Mouse (Mus musculus) cerebellum, postnatal 10 days (tissue): ENCODE results near the gene Clasp2.
A peak's percentile ranks its signal among the peaks of the same experiment; 100 is the strongest.
"Not testable (repeated sequence)": the region's sequence is repeated elsewhere in the genome, so short reads cannot be mapped to it uniquely, and the experiment has no call there.

ENCODE experiments used
- DNase-seq, 2 experiments: peaks; one replicate each; pipeline ENCODE4 v3.0.0; 2021; ENCODE audit warnings: mixed read lengths in 2 of 2

Gene Clasp2

DNA sequence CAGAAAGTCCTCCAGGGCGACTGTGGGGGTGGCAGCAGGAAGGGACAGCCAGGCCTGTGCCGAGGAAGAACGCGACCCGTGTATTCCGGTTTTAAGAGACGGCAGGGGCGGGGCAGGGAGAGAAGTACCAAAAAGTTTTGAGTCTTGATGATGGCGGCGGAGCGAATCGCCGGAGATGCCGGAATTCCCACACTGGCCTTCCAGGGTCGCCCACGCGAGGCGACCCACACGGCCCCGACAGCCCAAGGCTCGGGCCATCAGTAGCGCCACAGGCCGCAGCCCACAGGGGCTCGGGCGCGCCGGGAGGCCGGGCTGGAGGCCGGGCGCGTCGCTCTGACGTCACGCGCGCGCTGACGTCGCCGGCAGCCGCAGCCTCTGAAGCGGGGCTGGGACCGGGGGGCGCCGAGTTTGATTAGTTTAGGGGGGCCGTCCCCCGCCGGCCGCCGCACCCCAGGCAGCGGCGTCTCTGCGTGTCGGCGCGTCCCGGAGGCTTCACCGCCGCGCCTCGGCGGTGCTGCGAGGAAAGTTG is at the start of gene Clasp2:
Gene Clasp2 (plus strand): TSS at position 366 of the 529 bp plus-strand sequence.
- peak; percentile 79 to 84 for DNase-seq

DNA sequence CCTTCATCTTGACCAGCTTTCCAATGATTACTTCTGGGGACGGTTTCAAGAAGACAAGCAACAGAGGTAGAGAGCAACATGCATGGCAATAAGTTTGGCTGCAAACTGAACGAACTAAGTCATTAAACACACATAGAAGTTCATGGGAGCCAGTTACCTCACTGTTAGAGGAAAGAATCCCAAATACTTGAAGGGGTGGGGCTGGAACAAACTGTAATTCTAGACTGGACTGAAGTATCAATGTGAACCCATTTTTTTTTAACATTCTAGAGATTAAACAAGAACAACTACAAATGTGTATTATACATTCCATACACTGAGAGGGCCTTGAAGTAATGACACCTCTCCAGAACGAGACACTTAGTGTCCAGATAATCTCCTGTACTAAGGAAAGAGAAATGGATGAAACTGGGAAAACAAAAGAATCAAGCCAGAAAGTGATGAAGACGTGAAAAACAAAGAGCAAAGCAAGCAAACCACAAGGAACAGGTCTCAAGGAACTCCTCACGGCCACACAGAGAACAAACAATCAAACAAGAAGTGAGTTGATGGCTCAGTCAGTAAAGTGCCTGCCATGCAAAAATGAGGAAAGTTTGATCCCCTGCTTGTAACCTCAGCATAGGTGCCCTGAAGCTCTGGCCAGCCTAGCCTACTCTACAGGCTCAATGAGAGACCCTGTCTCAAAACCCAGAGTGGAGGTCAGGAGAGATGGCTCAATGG is 39.7 kb upstream of the Clasp2 start:
- no peak for DNase-seq

DNA sequence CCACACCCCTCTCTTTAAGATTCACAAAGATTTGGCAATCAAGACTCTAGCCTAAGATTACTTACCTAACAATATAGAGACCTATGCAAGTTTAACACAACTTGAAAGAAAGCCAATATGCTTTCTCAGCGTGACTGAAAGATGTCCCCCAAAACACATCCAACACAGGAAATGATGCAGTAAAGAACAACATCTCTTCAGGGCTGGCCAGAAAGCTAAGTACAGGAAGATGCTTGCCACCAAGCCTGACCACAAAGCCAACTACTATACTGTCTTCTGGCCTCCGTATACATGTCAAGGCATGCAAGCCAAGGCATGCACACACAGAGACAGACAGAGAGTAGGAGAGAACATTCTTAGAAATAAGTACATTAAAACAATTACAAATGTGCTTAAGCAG is 35.2 kb upstream of the Clasp2 start:
- DNase-seq, result no peak

DNA sequence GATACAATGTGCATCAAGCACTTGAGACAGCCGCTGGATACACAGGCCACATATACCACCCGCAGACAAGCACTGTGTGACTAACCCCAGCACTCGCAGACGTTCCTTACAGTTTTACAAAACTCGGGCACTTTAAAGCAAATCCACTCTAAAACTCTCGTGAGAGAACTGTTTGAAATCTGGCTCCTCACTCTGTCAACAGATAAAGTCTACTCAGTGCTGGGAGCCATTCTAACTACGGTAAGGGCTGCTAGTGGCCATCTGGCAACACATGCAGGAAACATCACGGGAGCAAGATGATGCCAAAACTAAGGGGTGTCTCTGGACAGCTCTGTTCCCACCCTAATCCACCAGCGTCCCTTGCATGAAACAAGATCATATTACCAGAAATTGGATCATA is 34.4 kb upstream of the Clasp2 start:
- DNase-seq, result peak; percentile 34 to 49

DNA sequence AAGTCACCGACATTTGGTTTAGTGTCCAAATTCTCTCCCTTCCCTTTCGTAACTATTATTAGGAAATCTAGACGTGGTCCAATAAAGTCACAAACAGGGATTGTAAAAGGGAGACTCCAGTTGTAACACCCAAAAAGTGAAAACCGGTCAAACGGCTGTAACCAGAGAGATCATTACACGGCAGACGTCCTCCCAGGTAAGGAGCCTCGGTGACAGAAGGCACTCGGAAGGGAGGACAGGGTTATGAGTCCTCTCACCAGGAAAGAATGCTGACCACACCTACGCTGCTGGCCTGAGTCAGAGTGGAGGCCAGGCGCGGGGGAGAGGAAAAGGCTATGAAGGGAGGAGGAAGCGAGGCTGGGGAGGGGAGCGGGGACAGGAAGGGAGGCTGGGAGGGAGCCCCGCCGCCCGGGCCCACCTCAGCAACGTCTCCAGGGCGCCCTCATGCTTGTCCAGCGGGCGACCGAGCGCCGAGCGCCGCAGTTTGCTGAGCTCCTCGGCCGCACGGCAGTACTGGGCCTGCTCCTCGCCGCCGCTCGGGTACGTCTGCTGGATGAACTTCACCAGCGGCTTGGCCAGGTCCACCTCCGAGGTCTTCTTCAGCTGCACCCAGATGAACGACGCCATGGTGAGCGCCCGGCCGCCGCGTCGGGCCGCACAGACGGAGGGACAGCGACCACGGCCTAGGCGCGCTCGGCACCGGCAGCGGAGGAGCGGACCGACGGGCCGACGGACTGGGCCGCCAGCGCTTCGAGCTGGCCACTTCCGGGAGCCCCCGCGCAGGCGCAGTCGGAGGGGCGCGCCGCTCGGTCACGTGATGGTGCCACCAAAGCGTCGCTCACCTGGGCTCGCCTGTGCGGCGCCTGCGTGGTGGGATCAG is 33.6 kb upstream of the Clasp2 start, which contains the start of gene Pdcd6ip:
Gene Pdcd6ip (minus strand): TSS at position 779 of the 880 bp plus-strand sequence.
- peak; percentile 98 for DNase-seq

DNA sequence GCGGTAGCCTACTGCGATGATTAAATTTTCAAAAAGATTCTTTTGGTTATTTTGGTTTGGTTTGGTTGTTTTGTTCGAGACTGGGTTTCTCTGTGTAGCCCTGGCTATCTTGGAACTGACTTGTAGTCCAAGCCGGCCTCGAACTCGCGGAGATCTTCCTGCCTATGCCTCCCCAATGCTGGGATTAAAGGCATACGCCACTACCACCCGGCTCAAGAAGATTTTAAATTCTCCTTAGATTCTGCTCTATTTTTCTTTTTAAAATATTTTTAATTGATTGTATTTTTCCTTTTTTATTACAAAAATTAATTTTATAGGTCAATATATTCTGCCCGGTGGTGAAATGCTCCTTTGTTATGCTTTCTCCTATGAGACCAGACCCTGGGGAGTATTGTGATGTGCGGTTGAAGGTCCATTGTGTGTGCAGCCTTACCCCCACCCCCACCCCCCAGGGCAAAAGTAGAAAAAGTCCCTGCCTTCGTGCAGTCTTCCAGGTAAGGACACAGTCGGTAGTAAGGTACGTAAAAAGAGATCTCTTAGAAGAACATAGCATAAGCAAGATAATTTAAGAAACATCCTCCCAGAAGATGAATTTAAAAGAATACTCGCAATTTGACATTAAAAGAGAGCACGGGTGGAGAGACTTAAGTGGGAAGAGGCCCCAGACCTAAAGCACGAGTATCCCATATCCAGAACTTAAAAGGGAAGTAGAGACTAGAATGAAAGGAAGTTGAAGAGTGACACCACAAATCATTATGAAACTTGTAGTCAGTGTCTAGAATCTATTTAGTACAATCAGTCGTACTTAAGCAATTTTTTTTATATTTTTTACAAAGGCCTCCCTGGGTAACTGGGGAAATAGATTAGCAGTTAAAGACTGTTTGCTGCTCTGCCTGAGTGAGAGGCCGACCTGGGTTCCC is 32.7 kb upstream of the Clasp2 start:
- DNase-seq, result no peak

DNA sequence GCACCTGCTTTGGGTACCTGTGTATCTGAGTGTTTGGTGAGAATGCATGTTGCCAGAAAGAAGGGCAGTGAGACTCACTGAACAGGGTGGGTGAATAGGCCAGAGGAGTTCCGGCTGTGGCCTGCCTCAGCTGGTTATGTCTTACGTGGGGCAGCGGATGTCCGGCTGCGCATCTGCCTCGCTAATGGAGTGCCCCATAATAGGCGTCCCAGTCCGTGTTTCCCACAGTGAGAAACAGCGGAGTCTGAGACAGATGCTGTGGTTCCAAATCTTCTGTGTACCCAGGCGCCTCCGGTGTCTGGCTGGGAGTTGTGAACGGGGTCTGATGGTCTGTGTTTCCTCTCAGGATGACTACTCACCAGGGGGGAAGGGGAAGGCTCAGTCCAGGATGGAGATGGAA is 30.4 kb upstream of the Clasp2 start:
- DNase-seq, result no peak

DNA sequence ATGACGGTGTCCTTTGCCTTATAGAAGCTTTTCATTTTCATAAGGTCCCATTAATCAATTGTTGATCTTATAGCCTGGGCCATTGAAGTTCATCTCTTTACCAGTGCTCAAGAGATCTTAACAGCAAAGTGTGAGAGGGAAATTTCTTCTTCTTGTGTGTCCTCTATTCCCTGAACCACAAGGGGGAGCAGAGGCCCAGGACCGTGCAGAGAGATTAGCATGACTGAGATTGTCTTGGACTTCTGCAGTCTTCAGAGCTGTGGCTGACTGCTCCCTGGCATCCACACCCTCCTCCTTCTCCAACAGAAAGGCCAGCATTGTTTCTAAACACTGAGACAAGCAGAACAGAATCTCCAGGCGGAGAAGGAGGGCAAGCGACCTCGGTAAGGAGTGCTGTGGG is 22.2 kb upstream of the Clasp2 start:
- peak; percentile 56 to 61 for DNase-seq

DNA sequence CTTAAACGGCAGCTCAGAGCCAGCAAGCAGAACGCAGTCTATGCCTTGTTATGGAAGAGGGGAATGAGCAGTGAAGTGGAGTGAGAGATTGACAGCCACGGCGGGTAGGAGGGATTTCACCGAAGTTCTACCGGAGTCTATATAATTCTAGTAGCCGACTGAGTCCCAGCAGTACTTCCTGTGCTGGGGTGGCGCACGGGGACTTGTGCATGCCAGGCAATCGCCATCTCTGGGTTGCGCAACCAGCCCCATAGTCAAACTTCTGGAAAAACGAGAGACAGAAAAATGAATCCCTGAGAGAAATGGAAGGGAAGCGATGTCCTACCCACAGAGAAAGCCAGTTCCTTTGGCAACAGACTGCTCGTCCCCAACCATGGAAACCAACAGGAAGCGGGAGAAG is 16.6 kb upstream of the Clasp2 start:
- no peak for DNase-seq

DNA sequence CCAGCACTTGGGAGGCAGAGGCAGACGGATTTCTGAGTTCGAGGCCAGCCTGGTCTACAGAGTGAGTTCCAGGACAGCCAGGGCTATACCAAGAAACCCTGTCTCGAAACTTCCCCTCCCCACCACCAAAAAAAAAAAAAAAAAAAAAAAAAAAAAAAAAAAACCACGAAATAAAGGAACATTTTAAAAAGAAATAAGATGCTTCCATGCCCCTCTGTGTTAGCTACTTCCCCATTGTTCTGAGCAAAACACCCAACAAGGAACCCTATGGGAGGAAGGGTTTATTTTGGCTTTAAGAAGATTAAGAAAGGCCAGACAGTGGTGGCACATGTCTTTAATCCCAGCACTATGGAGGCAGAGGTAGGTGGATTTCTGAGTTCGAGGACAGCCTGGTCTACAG is 15.7 kb upstream of the Clasp2 start:
- DNase-seq, result not testable (repeated sequence)

DNA sequence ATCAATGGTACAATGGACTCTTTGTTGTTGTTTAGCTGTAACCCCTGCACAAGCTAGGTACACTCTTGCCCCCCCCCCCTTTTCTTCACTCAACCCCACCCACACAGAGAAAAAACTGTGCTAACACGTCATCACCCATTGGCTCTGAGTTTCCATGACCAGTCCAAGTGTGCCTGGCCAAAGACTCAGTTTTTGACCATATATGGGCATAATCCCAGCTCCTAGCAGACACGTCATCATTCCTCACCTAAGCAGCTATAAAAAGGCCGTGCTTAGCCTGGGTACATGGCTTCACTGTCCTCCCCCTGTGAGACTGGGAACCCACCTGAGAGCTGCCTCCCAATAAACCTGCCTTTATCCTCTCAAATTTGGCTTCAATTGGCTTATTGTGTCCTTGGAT is 15.1 kb upstream of the Clasp2 start:
- DNase-seq, result no peak

DNA sequence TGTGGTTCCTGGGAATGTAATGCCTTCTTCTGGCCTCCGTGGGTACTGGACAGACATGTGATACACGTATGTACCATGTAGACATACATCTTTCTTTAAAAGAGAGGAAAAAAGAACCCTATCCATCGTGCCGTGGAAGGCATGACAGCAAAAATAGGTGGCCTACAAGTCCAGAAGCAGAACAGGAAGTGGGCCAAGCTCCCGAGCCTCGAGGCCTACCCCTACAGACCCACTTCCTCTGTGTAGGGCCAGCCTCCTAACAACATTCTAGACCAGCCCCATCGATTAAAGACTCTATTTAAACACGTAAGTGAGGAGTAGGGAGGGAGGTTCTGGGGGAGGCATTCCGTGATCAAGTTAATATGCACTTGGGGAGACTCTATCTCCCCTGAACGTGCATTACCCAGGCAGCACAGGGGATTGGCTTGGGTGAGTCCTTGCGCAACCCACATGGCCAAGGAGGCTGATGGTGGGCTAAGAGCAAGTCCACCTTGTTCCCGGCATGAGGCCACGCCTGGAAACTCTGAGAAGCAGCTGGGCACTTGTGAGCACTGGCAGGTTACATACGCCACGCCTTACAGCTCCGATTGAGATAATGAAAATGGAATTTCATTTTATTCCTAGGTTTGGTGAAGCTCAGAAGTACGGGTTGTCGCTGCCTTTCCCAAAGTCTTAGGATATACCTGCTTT is 14.1 kb upstream of the Clasp2 start:
- DNase-seq, result no peak

DNA sequence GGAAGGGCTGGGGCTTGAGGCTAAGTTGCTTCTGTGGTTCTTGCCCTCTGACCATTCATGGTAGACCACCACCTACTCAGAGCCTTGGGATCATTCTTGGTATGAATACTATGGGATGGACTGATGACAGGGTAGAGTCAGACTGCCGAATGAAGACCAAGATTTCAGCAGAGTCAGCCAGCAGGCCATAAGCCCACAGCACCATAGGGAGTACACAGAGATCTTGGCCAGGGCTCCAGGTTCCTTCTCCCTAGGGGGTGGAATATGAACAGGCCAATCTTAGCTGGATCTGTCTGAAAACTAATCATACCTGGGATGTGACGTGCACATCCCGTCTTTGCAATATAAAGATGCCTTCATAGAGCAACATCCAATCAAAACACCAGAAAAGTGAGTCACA is 9.7 kb upstream of the Clasp2 start:
- no peak for DNase-seq

DNA sequence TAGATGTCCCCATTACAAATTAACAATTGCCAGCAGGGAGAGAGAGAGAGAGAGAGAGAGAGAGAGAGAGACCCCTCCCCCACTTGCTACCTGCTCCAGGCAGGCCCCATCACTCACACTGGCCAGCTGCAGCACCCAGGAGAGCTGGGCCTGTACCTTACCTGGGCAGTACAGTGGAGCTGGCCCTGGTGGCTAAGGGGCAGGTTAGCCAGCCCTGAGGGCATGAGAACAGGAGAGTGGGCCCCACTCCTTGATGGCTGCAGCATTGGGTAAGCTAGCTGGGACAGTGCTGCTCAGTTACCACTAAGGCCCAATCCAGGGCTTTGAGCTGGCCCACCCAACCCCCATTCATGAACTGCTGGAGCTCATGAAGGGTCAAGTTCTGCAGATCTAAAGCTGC is 5.4 kb upstream of the Clasp2 start:
- DNase-seq, result no peak

DNA sequence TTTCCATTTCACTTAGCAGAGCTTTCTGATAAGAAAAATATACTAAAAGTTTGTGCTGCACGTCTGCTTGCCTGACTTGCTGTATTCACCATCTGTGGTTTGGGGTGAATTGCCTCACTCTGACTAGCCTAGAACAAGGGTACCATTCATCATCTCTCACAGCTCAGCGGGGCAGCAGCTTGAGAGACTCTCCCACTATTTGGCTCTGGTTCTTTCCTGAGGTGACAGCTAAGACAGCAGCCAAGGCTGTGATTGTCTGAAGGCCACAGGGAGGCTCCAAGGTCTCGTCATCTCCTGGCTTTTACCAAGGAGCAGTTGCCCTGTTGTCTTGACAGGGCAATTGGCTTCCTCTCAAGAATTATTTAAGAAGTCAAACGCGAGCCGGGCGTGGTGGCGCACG is 3.3 kb upstream of the Clasp2 start:
- DNase-seq, result peak; percentile 28 to 51

DNA sequence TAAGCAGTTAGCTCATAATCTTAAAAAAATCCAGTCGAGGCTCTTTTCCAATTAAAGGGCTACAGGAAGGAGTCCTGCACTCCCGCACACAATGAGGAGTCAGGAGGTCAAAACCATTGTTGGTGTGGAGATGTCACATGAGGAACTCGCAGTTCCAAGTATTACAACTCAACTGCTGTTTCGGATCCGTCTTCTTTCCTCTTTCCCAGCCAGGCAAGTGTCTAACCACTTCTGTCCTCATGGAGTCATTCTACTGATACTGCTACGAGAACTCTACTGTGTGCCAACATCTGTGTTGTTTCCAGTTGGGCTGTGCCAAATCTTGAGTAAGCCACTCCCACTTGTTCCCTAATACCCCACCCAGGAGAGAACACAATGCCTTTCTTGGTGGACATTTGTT is 2.3 kb upstream of the Clasp2 start:
- no peak for DNase-seq

DNA sequence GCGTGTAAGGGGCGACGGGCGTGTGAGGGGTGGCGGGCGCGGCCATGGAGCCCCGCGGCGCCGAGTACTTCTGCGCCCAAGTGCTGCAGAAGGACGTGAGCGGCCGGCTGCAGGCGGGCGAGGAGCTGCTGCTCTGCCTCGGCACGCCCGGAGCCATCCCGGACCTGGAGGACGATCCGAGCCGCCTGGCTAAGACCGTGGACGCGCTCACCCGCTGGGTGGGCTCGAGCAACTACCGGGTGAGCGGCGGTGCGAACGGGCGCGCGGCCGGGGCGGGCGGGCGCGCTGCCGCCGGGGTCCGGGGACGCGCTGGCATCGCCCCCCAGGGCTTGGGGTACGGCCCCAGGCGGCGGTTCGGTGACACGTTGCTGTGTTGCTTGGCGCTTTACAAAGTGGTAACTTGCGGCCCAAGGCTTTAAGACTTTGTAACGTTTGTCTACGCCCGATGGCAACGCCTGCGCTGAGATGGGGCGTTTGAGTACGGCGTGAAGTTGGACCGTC is 414 bp downstream of the Clasp2 start:
- peak; percentile 77 to 78 for DNase-seq

DNA sequence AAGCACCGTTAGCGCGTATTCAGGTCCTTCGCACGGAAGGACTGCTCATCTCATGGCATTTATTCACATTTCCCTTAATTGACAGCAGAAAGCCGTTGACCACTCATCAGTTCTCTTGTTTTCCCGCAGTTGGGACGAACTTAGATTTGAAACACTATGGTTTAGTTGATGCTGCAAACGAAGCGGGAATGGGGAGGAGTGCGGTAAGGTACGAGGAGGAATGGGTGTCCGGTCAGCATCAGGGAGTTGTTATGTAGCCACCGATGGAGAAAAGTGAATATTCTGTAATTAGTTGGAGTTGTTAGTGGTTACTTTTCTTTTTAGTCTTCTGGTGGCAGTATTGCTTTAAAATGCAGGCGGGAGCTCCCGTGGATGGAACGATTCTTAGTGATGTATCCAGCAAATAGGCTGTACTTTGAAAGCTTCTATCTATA is 1.1 kb downstream of the Clasp2 start:
- DNase-seq, result peak; percentile 49 to 59

DNA sequence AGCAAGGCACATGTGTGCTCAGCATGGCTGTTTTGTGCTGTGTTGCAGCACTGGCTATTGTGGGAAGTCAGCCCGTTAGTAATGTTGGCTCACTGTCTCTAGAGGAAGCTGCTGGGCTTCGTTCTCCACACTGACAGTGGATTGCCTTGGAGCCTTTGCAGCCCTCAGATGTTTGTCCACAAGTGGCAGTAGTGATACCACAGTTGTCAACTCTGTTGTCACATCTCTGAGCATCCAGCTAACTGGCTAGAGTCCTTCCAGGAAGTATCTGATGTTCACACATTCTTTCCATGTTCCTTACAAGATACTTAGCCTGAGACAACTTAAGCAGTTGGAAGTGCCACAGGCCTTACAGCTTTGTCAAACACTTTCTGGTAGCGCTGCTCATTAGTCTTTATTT is 2.0 kb downstream of the Clasp2 start:
- peak in 1 of 2 experiments; percentile 12 for DNase-seq

DNA sequence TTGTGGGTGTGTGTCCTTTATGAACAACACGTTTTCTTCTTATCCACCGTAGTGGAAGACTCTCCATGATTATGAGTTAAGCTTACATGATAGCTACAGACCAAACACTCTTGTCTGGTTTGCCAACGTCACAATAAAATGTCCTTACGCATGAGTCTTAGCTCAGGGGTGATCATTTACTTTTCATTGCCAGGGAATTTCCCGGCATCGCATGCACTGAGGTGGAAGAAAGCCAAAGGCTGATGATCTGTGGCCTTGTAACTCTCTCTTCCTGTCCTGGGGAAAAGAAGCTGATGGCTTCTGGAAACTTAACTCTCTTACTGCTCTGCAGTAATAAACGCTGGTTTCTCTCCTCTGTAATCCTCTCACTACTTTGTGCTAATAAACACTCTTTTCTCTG is 8.1 kb downstream of the Clasp2 start:
- DNase-seq, result no peak

DNA sequence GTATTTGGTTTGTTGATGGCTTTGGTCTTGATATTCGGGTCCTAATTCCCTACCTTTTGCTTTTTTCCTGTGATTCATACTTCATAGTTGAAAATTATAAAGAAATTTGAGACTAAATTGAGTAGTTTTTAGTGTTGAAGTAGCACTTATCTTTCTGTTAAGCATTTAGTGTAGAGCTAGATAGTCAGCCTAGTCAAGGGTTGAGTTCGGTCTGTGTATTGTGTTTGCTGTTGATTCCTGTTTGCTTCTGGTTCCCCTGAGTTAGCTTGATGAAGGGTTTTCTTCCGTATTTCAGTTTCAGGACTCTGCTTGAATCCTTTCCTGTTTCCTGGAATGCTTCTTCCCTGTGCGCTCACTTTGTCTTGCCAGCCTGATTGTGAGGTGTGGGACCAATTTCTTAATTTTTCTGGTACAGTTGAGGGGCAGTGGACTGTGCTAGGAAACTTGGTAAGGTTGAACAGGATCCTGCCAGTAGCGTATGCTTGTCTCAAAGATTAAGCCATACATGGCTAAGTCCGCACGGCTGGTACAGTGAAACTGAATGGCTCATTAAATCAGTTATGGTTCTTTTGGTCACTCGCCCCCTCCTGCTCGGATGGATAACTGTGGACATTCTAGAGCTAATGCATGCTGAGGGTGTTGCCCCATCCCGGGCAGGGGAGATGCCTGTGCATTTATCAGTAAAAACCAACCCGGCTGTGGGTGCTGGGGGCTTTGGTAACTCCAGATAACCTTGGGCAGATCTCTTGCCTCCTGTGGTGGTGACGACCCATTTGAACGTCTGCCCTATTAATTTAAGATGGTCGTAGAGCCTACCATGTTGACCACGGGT is 14.8 kb downstream of the Clasp2 start:
- DNase-seq, result no peak
